Mouse (Mus musculus): ENCODE measurements at regions not wholly inside any gene's neighbourhood (a gene's known extent, or its start where the extent isn't known, plus 50 kb on each side); places are given as distances from the start of the nearest gene placed in this dataset.

DNA sequence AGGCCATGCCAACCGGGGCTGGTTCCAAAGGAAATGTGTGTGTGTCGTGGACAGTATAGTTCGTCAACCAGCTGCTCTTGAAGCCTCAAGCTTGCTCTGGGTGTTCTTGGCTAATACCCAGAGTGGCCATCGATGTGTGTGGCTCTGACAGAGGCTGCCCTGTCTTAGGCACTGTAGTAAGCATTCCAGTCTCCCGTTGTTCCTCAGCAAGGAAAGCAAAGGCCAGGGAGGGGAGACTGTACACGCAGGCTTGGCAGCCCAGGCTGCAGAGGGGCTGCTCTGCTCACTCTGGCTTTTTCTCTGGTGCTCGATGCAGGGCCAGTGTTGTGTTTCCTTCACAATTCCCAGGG lies 106.1 kb upstream of the Unc5b start:
- DNase-seq (ENCODE audit: low spot score in 2 of 2), result no peak

GRCm38 (mm10) chr10:60936659-60937516 lies 105.5 kb upstream of the Unc5b start:
- DNase-seq (ENCODE audit: low spot score in 2 of 2), result no peak

GRCm38 (mm10) chr10:60934297-60935286 lies 103.2 kb upstream of the Unc5b start:
- no peak for DNase-seq (ENCODE audit: low spot score in 2 of 2)

- no peak for DNase-seq (ENCODE audit: low spot score in 2 of 2)
Measured at GRCm38 (mm10) chr10:60933891-60934290, 102.5 kb upstream of the Unc5b start.

GRCm38 (mm10) chr10:60932855-60933254 lies 101.5 kb upstream of the Unc5b start:
- no peak for DNase-seq (ENCODE audit: low spot score in 2 of 2)

DNA sequence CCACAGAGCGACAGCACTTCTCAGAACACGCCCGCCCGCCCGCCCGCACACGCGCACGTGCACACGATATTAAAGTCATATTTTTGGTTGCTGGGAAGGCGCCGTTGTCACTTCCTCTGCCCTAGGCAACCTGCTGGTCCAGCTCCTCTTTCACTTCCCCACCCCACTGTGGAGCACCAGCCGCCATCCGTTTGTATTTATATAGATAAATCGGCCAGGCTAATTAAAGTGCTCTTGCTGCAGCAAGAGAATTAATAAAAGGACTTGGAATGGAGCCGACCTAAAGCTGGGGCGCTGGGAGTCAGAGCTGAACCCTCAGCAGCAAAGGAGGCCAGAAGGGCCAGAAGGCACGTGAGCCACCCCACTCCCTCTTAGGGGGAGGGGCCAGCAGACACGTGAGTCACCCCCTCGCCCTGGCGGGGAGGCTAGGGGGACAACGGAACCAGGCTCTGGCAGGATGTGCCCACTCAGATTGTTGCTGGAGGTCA lies 100.6 kb upstream of the Unc5b start:
- peak; percentile 24 to 30 for DNase-seq (ENCODE audit: low spot score in 2 of 2)

GRCm38 (mm10) chr10:60928646-60929045 lies 97.3 kb upstream of the Unc5b start:
- DNase-seq (ENCODE audit: low spot score in 2 of 2), result no peak

DNA sequence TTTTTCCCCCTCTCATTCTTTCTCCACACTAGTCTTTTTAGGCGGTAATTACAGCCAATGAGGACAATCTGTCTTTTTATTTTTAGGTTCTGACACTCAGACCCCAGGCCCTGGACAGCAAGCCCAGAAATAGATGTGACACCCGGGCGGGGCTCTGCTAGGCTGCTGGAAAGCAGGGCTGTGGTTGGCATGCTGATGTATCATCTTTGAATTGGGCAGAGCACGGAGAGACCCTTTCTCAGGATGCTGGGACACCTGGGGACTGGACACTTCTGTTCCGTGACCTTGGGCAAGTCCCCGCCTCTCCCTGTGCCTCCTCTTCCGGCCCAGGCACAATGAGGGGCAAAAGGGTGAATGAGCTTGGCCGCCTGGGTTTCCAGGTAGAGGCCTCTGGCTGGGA lies 96.8 kb upstream of the Unc5b start:
- DNase-seq (ENCODE audit: low spot score in 2 of 2), result no peak

- DNase-seq (ENCODE audit: low spot score in 2 of 2), result no peak
Measured at GRCm38 (mm10) chr10:60926632-60927031, 95.3 kb upstream of the Unc5b start.

- DNase-seq (ENCODE audit: low spot score in 2 of 2), result no peak
Measured at GRCm38 (mm10) chr10:60925644-60926043, 94.3 kb upstream of the Unc5b start.

- DNase-seq (ENCODE audit: low spot score in 2 of 2), result no peak
Measured at GRCm38 (mm10) chr10:60925198-60925597, 93.8 kb upstream of the Unc5b start.

DNA sequence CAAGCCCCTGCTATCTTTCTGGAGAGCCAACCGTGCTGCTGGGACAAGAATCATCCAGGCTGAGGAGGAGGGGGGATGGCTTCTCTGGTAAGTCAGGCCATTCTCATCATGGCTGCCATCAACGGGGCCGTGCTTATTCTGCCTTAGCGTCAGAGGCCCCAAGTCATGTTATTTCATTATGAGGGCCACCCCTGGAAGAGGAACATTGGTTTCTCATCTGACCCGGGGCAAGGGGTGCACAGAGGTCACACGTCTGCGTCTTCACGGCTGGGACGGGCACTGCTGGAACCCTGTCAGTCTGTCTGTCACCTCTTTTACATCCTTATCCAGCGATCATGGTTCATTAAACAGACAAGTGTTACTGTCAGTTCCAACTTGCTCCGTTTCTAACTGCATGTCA lies 92.4 kb upstream of the Unc5b start:
- DNase-seq (ENCODE audit: low spot score in 2 of 2), result no peak

- no peak for DNase-seq (ENCODE audit: low spot score in 2 of 2)
Measured at GRCm38 (mm10) chr10:60920621-60921020, 89.2 kb upstream of the Unc5b start.

GRCm38 (mm10) chr10:60918020-60918419 lies 86.6 kb upstream of the Unc5b start:
- DNase-seq (ENCODE audit: low spot score in 2 of 2), result no peak

DNA sequence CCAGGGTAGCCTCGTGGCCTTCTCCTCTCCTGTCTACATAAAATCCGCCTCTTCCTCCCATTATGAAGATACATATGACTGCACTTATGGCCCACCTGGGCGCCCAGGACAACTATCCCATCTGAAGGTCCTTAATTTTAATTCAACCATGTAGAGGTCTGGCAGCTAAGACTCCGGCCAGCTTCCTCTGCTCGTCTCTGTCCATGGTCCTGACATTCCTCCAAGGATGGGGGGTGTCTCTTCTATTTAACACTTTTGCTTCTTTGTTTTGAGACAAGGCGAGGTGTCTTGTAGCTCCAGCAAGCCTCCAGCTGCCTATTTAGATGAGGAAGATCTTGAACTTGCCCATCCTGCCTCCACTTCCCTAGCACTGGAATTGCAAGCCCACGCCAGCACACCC lies 83.0 kb upstream of the Unc5b start:
- no peak for DNase-seq (ENCODE audit: low spot score in 2 of 2)

- DNase-seq (ENCODE audit: low spot score in 2 of 2), result no peak
Measured at GRCm38 (mm10) chr10:60913456-60913900, 82.1 kb upstream of the Unc5b start.

- no peak for DNase-seq (ENCODE audit: low spot score in 2 of 2)
Measured at GRCm38 (mm10) chr10:60904351-60904750, 73.0 kb upstream of the Unc5b start.

DNA sequence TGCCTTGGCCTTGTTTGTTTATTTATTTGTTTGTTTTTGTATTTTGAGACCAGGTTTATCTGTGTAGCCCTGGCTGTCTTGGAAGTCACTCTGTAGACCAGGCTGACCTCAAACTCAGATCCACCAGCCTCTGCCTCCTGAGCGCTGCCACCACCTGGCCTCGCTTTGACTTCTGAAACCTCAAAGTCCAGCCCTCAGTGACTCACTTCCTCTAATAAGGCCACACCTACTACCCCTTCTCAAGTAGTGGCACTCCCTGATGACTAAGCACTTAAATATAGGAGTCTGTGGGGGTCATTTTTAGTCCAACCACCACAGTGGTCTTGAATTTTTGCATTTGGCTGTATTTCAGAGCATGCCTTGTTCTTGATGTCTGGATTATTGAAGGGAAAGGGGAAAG lies 69.6 kb upstream of the Unc5b start:
- no peak for DNase-seq (ENCODE audit: low spot score in 2 of 2)

- DNase-seq (ENCODE audit: low spot score in 2 of 2), result no peak
Measured at GRCm38 (mm10) chr10:60893810-60894147, 62.4 kb upstream of the Unc5b start.

DNA sequence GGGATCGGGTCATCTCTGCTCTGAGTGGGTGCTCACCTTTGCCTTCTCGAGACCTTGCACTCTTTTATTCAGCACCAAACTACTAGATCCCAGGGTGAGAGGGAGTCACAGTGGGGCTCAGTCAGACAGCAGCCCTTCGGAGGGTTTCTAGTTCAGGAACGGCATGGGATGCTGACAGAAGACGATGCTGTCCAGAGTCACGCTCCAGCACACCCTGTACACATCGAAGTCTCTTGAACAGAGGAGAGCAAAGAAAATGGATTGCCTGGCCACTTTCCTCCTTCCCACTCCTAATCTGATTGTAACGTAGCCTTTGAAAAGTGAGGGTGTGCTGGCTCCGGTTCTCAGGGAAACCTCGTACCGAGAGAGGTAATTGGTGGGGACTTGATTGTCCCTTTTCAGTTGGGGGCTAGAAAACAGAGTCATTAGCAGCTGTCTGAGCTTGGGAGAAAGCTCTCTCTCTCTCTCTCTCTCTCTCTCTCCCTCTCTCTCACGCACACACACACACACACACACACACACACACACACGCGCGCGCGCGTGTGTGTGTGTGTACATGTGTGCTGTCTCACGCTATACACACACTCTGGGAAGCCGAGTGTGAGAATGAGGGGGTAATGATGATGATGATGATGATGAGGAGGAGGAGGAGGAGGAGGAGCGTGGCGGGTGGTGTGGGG lies 61.9 kb upstream of the Unc5b start:
- no peak for DNase-seq (ENCODE audit: low spot score in 2 of 2)

DNA sequence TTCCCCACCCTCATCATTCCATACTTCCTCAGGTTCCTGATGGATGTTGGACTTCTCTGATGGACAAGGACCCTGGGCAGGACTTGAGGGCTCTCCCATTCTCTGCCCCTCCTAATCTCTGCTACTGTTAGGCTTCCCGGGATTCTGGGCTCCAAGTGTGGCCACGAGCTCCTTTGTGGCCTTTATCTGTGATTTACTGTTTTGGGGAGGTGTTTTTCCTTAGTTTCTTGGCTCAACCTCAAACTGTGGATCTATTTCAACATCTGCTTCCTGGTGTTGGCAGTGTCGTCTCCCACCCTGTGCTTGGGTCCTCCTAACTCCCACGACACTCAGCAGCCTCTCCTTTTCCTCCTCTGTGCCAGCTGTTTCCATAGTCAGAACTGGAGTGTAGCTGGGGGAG lies 61.3 kb upstream of the Unc5b start:
- DNase-seq (ENCODE audit: low spot score in 2 of 2), result no peak
